Mouse (Mus musculus) spleen, adult 12 weeks (tissue): ENCODE data around the gene Cadps.

ENCODE experiments used
- DNase-seq: peaks from one replicate; pipeline ENCODE4 v3.0.0; 2022; ENCODE audit warnings: low spot score

Cadps gene

DNA sequence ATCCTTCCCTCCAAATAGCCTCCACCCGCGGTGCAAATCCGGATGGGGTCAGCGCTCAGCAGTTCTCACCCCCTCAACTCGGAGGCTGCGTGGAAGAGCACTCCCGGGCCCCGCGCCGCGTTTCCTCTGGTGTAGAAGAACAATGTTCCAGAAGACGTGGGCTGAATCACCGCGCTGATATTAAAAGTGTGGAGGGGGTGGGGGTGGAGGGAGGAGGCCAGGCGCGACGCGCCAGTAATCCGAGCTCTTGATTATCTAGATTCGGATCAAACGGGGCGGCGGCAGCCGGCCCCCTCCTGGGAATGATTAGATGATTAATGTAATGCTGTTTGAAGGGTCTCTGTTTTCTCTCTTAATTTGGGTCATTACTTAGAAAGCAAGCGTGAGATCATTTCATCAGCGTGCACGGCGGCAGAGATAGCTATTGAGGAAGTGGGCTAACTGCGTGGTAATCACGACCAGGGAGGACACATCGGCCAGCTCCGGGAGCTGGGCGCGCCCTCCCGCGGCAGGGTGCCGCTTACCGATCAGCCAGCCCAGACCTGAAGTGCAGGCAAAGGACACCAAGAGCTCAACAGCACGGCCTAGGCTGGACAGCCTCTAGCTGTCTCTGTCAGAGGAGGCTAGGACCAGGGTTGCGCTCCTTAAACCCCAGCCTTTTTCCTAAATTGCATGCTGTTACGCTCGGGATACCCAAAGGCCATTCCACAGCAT is 481.6 kb downstream of the Cadps start:
- no peak for DNase-seq

- no peak for DNase-seq
Measured at GRCm38 (mm10) chr14:12340238-12341074, 482.4 kb downstream of the Cadps start.

DNA sequence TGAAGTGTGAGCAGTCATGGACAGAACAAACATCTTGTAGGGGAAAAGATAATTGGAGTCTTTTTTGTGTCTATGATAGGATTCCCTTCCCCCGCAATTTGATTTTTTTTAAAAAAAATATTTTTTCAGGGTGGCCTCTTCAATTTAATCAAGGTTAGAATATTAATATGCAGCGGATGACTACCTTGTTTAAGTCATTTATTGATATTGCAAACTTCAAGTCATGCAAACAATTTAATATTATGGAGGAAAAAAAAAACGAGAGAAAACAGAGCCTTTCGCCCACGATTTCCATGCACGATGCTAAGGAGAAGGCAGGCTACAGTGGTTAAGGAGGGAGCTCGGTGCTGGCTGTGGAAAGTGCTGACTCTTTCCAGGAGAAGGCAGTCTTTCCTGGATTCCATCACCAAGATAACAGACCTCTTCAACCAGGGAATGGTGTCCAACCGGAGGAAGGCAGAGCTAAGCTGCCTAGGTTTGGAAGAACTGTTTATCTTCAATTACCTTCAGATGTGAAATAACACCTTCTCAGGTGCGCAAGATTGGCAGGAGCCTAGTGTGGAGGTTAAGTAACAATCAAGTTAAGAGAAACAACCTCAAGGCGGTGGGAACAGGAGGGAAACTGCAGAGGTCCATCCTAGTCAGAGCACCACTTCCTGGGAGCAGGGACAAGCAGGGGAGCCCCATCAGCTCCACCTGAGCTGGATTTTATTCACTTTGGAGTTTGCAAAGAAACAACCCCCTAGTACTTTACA is 483.9 kb downstream of the Cadps start:
- DNase-seq: no peak

GRCm38 (mm10) chr14:12337998-12338809 is 484.7 kb downstream of the Cadps start:
- DNase-seq: no peak

- no peak for DNase-seq
Measured at GRCm38 (mm10) chr14:12337421-12337997, 485.4 kb downstream of the Cadps start.

- no peak for DNase-seq
Measured at GRCm38 (mm10) chr14:12334925-12335324, 488.0 kb downstream of the Cadps start.

GRCm38 (mm10) chr14:12333622-12334021 is 489.3 kb downstream of the Cadps start:
- DNase-seq: no peak
